Mouse (Mus musculus) hindbrain, postnatal 0 days (tissue): ENCODE data around the gene Zfp865. TPM values are rescaled to one million over a fixed set of nuclear protein-coding genes. Genes with fewer than 3 reads are reported as not detected.

Experiments used
- ATAC-seq: fragments of 200-750 bp; cut with Nextera tagmentation; 2 replicates; pipeline ENCODE4 v1.8.0; 2017; ENCODE audit warnings: mild to moderate bottlenecking, moderate TSS enrichment, moderate library complexity
- DNase-seq: peaks from one replicate; pipeline ENCODE4 v3.0.0-alpha.2; 2015; ENCODE audit warnings: low spot score
- H3K27ac ChIP-seq: fragments of 300-500 bp; sonication (generic); 2 replicates; pipeline ENCODE4 v1.5.1; 2014; ENCODE audit warnings: mild to moderate bottlenecking
- H3K27me3 ChIP-seq: fragments of 300-500 bp; sonication (generic); 2 replicates; pipeline ENCODE4 v1.6.1; 2014; ENCODE audit warnings: low read length, mixed read lengths; ENCODE audit not compliant: insufficient read depth
- H3K36me3 ChIP-seq: fragments of 300-500 bp; sonication (generic); 2 replicates; pipeline ENCODE4 v1.6.1; 2014; ENCODE audit warnings: low read length, mixed read lengths; ENCODE audit not compliant: insufficient read depth
- H3K4me1 ChIP-seq: fragments of 300-500 bp; sonication (generic); 2 replicates; pipeline ENCODE4 v1.6.1; 2014; ENCODE audit warnings: antibody characterized with exemption, low read length, mixed read lengths; ENCODE audit not compliant: insufficient read depth
- H3K4me2 ChIP-seq: fragments of 300-500 bp; sonication (generic); 2 replicates; pipeline ENCODE4 v1.6.1; 2014; ENCODE audit warnings: low read depth, mild to moderate bottlenecking, low read length, moderate library complexity, mixed read lengths
- H3K4me3 ChIP-seq: fragments of 300-500 bp; sonication (generic); 2 replicates; pipeline ENCODE4 v1.5.1; 2014; ENCODE audit warnings: low read length
- H3K9ac ChIP-seq: fragments of 300-500 bp; sonication (generic); replicated peaks from 2 replicates; pipeline ENCODE4 v1.6.1; 2014; ENCODE audit warnings: mild to moderate bottlenecking, low read length, moderate library complexity, mixed read lengths
- H3K9me3 ChIP-seq: fragments of 300-500 bp; sonication (generic); 2 replicates; pipeline ENCODE4 v1.6.1; 2016; ENCODE audit warnings: low read length, mixed read lengths
- CTCF ChIP-seq: IDR thresholded peaks from 2 replicates; pipeline ENCODE4 v1.5.1; 2016; ENCODE audit warnings: antibody characterized with exemption, control low read depth, low read depth
- WGBS: fragments of 180-500 bp; shearing (Covaris S2); extraction: QIAGEN DNeasy Blood & Tissue Kit; methylation state at CpG from one replicate; pipeline ENCODE4 v1.1.7; 2014; 5-methylcytosine and 5-hydroxymethylcytosine counted together
- polyA plus RNA-seq: library from polyadenylated mRNA; unstranded; fragments of >200 nt; fragmentation: Nextera tagmentation; extraction: Ambion mirVana; gene quantifications from 2 replicates; pipeline ENCODE4 v1.2.1, GENCODE M21; 2015
- total RNA-seq: library from RNA; depleted of rRNA; stranded (reverse); fragments of >200 nt; gene quantifications from 2 replicates; pipeline ENCODE4 v1.2.3, GENCODE M21; 2014

The Zfp865 gene
- total and polyA plus RNA-seq, 2 experiments from 2014 or later, result 5.4 to 41.5 TPM

GRCm38 (mm10) chr7:5051193-5052192 is 31.3 kb downstream of the Zfp865 start, which contains the start of gene Zfp580:
TSS of gene Zfp580 (plus strand) at chr7:5051538.
- Histone ChIP-seq H3K4me3 (peak within 1 kb of the TSS; percentile 80), H3K9me3 (no peaks in the 10 kb centered on the region), H3K4me1 (peaks cover 24% of the 10 kb centered on the region), H3K36me3 (no peaks in the 10 kb centered on the region), H3K27me3 (peaks cover 11% of the 10 kb centered on the region; the same call in 1 of the 2 replicates), H3K27ac (peak within 1 kb of the TSS; percentile 94), H3K4me2 (peak within 1 kb of the TSS; percentile 90), H3K9ac (peak within 1 kb of the TSS; percentile 88)
- no peak for TF ChIP-seq CTCF
- ATAC-seq, result peak; percentile 89
- 1% methylated on average over 65 of the region's 65 CpGs for WGBS
- peak; percentile 89 for DNase-seq

- TF ChIP-seq CTCF, result no peak
- WGBS, result 6% methylated on average over 10 of the region's 12 CpGs
- Histone ChIP-seq H3K9me3 (no peaks in the 10 kb centered on the region), H3K4me2 (peak overlapping the region; percentile 90), H3K27ac (peak overlapping the region; percentile 94; the same call in 1 of the 2 replicates), H3K27me3 (peaks cover 11% of the 10 kb centered on the region; the same call in 1 of the 2 replicates), H3K36me3 (no peaks in the 10 kb centered on the region), H3K4me3 (peak overlapping the region; percentile 80), H3K4me1 (peaks cover 29% of the 10 kb centered on the region), H3K9ac (peak overlapping the region; percentile 88)
- no peak for ATAC-seq
- DNase-seq, result no peak
Observed at GRCm38 (mm10) chr7:5052438-5052837, 32.3 kb downstream of the Zfp865 start.

- Histone ChIP-seq H3K27ac (peak overlapping the region; percentile 94), H3K4me2 (peak overlapping the region; percentile 90), H3K36me3 (no peaks in the 10 kb centered on the region), H3K9me3 (no peaks in the 10 kb centered on the region), H3K4me1 (peaks cover 32% of the 10 kb centered on the region), H3K4me3 (peak overlapping the region; percentile 80), H3K27me3 (peaks cover 11% of the 10 kb centered on the region; the same call in 1 of the 2 replicates), H3K9ac (peak overlapping the region; percentile 88)
- WGBS, result 4% methylated on average over 45 of the region's 45 CpGs
- no peak for TF ChIP-seq CTCF
- DNase-seq (no peak), ATAC-seq (no peak)
Observed at GRCm38 (mm10) chr7:5052931-5053343, 32.8 kb downstream of the Zfp865 start.

- H3K27ac ChIP-seq, result peak overlapping the region; percentile 49
Observed at GRCm38 (mm10) chr7:5053456-5054179, 33.4 kb downstream of the Zfp865 start.

GRCm38 (mm10) chr7:5056651-5057263 is 36.6 kb downstream of the Zfp865 start:
- ATAC-seq, result peak; percentile 16
- Histone ChIP-seq H3K9ac (peak overlapping the region; percentile 56), H3K36me3 (no peaks in the 10 kb centered on the region), H3K27ac (peak overlapping the region; percentile 73), H3K4me3 (peak overlapping the region; percentile 49), H3K4me2 (peak overlapping the region; percentile 71), H3K4me1 (peaks cover 34% of the 10 kb centered on the region), H3K27me3 (peaks cover 11% of the 10 kb centered on the region; the same call in 1 of the 2 replicates), H3K9me3 (no peaks in the 10 kb centered on the region)
- peak; percentile 80 for DNase-seq
- 2% methylated on average over 55 of the region's 55 CpGs for WGBS
- no peak for TF ChIP-seq CTCF

More at GRCm38 (mm10) chr7:5053456-5054179, 33.4 kb downstream of the Zfp865 start:
- Histone ChIP-seq H3K36me3 (no peaks in the 10 kb centered on the region), H3K9me3 (no peaks in the 10 kb centered on the region), H3K4me2 (peak overlapping the region; percentile 90), H3K27me3 (peaks cover 11% of the 10 kb centered on the region; the same call in 1 of the 2 replicates), H3K4me3 (peak overlapping the region; percentile 80), H3K4me1 (peaks cover 38% of the 10 kb centered on the region), H3K9ac (peak overlapping the region; percentile 88)
- DNase-seq, result peak; percentile 60
- 10% methylated on average over 32 of the region's 32 CpGs for WGBS
- no peak for ATAC-seq
- TF ChIP-seq CTCF, result no peak

GRCm38 (mm10) chr7:5057381-5057780 is 37.2 kb downstream of the Zfp865 start:
- no peak for ATAC-seq
- peaks cover 11% of the 10 kb centered on the region; the same call in 1 of the 2 replicates for H3K27me3 ChIP-seq

More at GRCm38 (mm10) chr7:5057381-5057780, 37.2 kb downstream of the Zfp865 start:
- Histone ChIP-seq H3K9ac (peak overlapping the region; percentile 56), H3K36me3 (no peaks in the 10 kb centered on the region), H3K9me3 (no peaks in the 10 kb centered on the region), H3K27ac (peak overlapping the region; percentile 73; the same call in 1 of the 2 replicates), H3K4me2 (peak overlapping the region; percentile 71), H3K4me1 (peaks cover 34% of the 10 kb centered on the region), H3K4me3 (peak overlapping the region; percentile 49)
- TF ChIP-seq CTCF, result no peak
- DNase-seq, result no peak
- WGBS, result 30% methylated on average over 8 of the region's 8 CpGs
